In the genomic region with DNA sequence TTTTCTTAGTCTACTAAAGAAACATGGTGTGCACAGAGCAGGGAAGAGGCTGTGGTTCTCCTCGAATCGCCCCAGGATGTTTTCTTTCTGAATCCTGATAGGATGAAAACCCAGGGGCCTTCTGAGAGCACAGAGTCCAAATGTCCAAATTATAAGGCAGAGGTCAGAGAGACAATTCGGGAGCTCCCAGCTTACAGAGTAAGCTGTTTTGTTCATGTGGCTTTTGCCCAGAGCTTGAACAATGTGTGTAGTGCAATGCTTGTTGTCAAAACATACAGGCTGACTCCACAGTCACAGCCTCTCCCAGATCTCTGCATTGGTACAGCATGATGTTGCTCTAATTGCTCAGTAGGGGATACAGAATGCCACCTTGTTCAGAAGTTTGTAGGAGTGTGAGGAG, we compare ENCODE assay signal across 26 mouse cellular contexts.
"Had no signal": no experiment of that assay in that cellular context is flagged by ENCODE, and none has a peak within 500 bp of the region (broad histone marks: within the 10 kb centered on the region; RNA-seq: fewer than 3 reads in every experiment).

No protein-coding gene starts in this region.

- H3K9ac ChIP-seq: heart, embryonic 12.5 days; hindbrain, embryonic 12.5 days; hindbrain, embryonic 14.5 days; intestine, embryonic 15.5 days; kidney, embryonic 15.5 days; limb, embryonic 12.5 days; liver, embryonic 13.5 days had no signal

- DNase-seq: gastrocnemius, adult 2 months; gastrocnemius, postnatal 10 days; gastrocnemius, postnatal 25 days; heart, adult 18-20 months; heart, postnatal 10 days; heart, postnatal 4 days; kidney, adult 18-20 months; kidney, postnatal 25 days; kidney, postnatal 4 days; liver, embryonic 13.5 days had no signal

- H3K4me3 ChIP-seq: gastrocnemius, adult 2 months; heart, embryonic 10.5 days; heart, embryonic 12.5 days; hindbrain, embryonic 10.5 days; hindbrain, embryonic 12.5 days; intestine, embryonic 15.5 days; kidney, embryonic 15.5 days; layer of hippocampus, adult 2 months; left cerebral cortex, adult 2 months; limb, embryonic 10.5 days; limb, embryonic 12.5 days; liver, embryonic 13.5 days had no signal

- H3K27ac ChIP-seq: gastrocnemius, adult 2 months; heart, embryonic 10.5 days; hindbrain, embryonic 10.5 days; hindbrain, embryonic 12.5 days; hindbrain, embryonic 14.5 days; intestine, embryonic 15.5 days; kidney, embryonic 15.5 days; kidney, postnatal 0 days; layer of hippocampus, adult 2 months; left cerebral cortex, adult 2 months; limb, embryonic 10.5 days; limb, embryonic 12.5 days; liver, embryonic 13.5 days had no signal

- H3K9me3 ChIP-seq: heart, embryonic 10.5 days; heart, embryonic 12.5 days; hindbrain, embryonic 10.5 days; hindbrain, embryonic 12.5 days; intestine, embryonic 15.5 days; kidney, embryonic 15.5 days; limb, embryonic 10.5 days; limb, embryonic 12.5 days; liver, embryonic 13.5 days had no signal

- H3K4me1 ChIP-seq: heart, embryonic 10.5 days; hindbrain, embryonic 12.5 days; intestine, embryonic 15.5 days; kidney, embryonic 15.5 days; limb, embryonic 12.5 days; liver, embryonic 13.5 days had no signal

- ATAC-seq: forebrain, embryonic 16.5 days; hindbrain, embryonic 16.5 days; inflammation-experienced regulatory T-cells, adult 6 months; intestine, embryonic 15.5 days; intestine, postnatal 0 days had no signal

- H3K36me3 ChIP-seq: heart, embryonic 10.5 days; heart, embryonic 12.5 days; hindbrain, embryonic 12.5 days; intestine, embryonic 15.5 days; limb, embryonic 10.5 days; limb, embryonic 12.5 days; liver, embryonic 13.5 days had no signal

- H3K4me2 ChIP-seq: heart, embryonic 12.5 days; hindbrain, embryonic 12.5 days; hindbrain, embryonic 14.5 days; intestine, embryonic 15.5 days; kidney, embryonic 15.5 days; limb, embryonic 12.5 days; liver, embryonic 13.5 days had no signal

- H3K27me3 ChIP-seq: intestine, embryonic 15.5 days; kidney, embryonic 15.5 days; limb, embryonic 12.5 days; liver, embryonic 13.5 days had no signal
